Mouse (Mus musculus) megakaryocyte, embryonic 14.5 days (primary cell): ENCODE measurements around the gene Olfr1284.

Experiments
- FLI1 ChIP-seq: IDR thresholded peaks from 2 replicates; pipeline ENCODE4 v1.6.1; 2012; ENCODE audit warnings: low read length, inconsistent platforms, mixed read lengths
- GATA1 ChIP-seq: IDR thresholded peaks from 3 replicates; pipeline ENCODE4 v1.6.1; 2012; ENCODE audit warnings: mixed read lengths, low read length, inconsistent platforms, borderline replicate concordance

GRCm38 (mm10) chr2:111422931-111423330 is 47.6 kb downstream of the Olfr1284 start, which contains the start of gene Olfr1286:
- TF ChIP-seq FLI1 (no peak), GATA1 (no peak)
